17 mouse cellular contexts compared by ENCODE assay signal in genomic region chr6:45700287-45700686, GRCm38 (mm10).
"Had no signal": no experiment of that assay in that cellular context is flagged by ENCODE, and none has a peak within 500 bp of the region (broad histone marks: within the 10 kb centered on the region; RNA-seq: fewer than 3 reads in every experiment).

No protein-coding gene starts in this region.

- DNase-seq: kidney, adult 18-20 months; kidney, postnatal 10 days; kidney, postnatal 4 days; liver; liver, embryonic 13.5 days; liver, postnatal 0 days; lung, postnatal 14 days; retina, postnatal 1 day; right cerebral cortex, postnatal 4 days; spleen, adult 18-20 months; thymus, postnatal 36 days had no signal

- H3K4me3 ChIP-seq: intestine, embryonic 15.5 days; limb, embryonic 12.5 days; liver, embryonic 13.5 days; lung, embryonic 15.5 days; midbrain, embryonic 12.5 days; neural tube, embryonic 13.5 days had no signal

- H3K27ac ChIP-seq: intestine, embryonic 15.5 days; limb, embryonic 12.5 days; liver, embryonic 13.5 days; lung, embryonic 15.5 days; macrophage; midbrain, embryonic 12.5 days; neural tube, embryonic 13.5 days had no signal
